Mouse (Mus musculus): ENCODE measurements at regions not wholly inside any gene's neighbourhood (a gene's known extent, or its start where the extent isn't known, plus 50 kb on each side); places are given as distances from the start of the nearest gene placed in this dataset.

GRCm38 (mm10) chr7:58919863-58920262, 263.9 kb downstream of the Atp10a start:
- no peak for DNase-seq (ENCODE audit: low spot score)

- DNase-seq (ENCODE audit: low spot score), result no peak
These were observed 264.3 kb downstream of the Atp10a start for GRCm38 (mm10) chr7:58920283-58920682.

GRCm38 (mm10) chr7:58924975-58925374, 269.0 kb downstream of the Atp10a start:
- no peak for DNase-seq (ENCODE audit: low spot score)

DNA sequence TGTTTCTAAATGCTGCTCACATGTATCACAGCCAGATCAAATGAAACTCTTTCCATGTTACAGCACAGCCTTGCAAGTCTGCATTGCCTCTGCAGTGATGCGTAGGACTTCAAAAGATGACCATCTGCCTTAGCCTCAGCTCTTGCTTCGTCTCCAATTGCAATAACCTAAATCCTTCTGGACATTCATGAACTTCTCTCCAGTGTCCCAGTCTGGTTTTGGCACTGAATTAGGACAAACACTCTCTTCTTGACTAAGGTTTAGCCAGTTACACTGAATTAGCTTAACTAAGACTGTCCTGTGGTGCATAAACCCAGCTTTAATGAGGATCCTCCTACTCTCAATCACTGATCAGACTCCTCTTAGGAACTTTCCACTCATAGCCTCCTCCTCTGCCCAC, 269.4 kb downstream of the Atp10a start:
- DNase-seq (ENCODE audit: low spot score), result no peak

DNA sequence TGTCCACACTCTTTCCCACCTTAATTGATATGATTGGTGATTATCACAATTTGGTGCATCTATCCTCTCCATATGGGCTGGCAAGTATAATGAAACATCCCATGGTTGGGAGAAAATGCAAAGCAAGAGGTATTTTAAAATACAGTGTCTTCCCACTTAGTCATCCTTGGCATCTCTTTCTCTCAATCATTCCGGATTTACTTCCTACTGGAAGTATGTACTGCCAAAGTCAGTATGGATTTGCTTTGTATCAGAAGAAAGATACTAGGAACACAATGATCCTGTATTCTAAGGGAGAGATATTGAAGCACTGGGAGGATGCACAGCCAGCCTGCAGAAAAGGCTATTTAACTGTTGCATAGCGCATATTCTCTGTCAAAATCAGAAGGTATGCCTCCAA, 271.1 kb upstream of the Ube3a start:
- no peak for DNase-seq (ENCODE audit: low spot score)

DNA sequence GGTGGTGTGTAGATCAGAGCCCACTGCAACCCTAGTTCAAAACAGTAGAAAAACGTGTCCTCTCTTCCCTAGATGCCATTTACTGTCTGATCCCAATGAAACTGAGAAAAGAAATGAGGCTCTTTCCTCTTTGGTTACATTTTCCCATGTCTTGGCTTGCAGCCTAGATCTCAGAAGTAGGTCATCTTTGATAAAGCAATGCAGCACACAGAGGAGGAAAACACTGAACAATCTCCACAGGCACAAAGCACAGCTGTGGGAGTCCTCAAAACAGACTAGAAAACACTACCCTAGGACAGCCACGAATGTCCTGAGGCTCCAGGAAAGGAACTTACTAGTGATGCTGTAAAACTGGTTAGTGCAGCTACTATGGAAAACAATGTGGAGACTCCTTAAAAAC, 221.4 kb upstream of the Ube3a start:
- peak; percentile 3 for DNase-seq (ENCODE audit: low spot score)

GRCm38 (mm10) chr7:59013449-59014301, 214.9 kb upstream of the Ube3a start:
- DNase-seq (ENCODE audit: low spot score), result no peak

GRCm38 (mm10) chr7:59014302-59014677, 214.3 kb upstream of the Ube3a start:
- DNase-seq (ENCODE audit: low spot score), result no peak

DNA sequence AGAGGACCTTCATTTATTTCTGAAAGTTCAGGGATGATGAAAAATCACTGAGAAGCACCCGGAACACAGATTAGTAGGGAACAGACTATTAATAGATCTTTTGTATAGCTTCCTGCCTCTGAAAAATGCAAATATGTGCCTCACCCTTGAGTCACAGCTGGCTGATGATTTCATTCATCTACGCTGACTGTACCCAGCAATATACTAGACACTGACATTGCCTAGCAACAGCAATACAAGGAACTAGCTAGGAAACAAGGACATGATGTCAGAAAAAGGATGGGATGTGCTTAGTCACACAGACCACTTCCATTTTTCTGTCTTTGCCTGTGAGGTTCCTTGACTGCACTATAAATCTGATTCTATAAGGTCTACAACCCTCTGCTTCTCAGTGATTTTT, 201.1 kb upstream of the Ube3a start:
- no peak for DNase-seq (ENCODE audit: low spot score)

All from heart, adult 8-10 months (tissue).